Mouse (Mus musculus) spleen, postnatal 4 days (tissue): ENCODE results near the gene Brwd3.

Source experiments
- DNase-seq, 2 experiments: peaks; one replicate each; pipeline ENCODE4 v3.0.0; 2022; ENCODE audit warnings: low spot score in 2 of 2

Brwd3 gene

GRCm38 (mm10) chrX:108834090-108834774 is at the start of gene Brwd3:
Gene Brwd3, minus strand, starts transcription at chrX:108834372.
- peak; percentile 80 to 85 for DNase-seq

- no peak for DNase-seq
These were observed 28.5 kb upstream of the Brwd3 start for GRCm38 (mm10) chrX:108862632-108863031.

GRCm38 (mm10) chrX:108842705-108843104 is 8.5 kb upstream of the Brwd3 start:
- no peak for DNase-seq

GRCm38 (mm10) chrX:108836416-108836815 is 2.2 kb upstream of the Brwd3 start:
- no peak for DNase-seq

- no peak for DNase-seq
These were observed 1.1 kb upstream of the Brwd3 start for GRCm38 (mm10) chrX:108835233-108835632.

GRCm38 (mm10) chrX:108833381-108834020 is 671 bp downstream of the Brwd3 start:
- DNase-seq, result peak; percentile 19 to 68

GRCm38 (mm10) chrX:108832674-108833189 is 1.4 kb downstream of the Brwd3 start:
- DNase-seq, result peak; percentile 77 to 85

GRCm38 (mm10) chrX:108831231-108831630 is 2.9 kb downstream of the Brwd3 start:
- DNase-seq, result no peak

- no peak for DNase-seq
These were observed 6.1 kb downstream of the Brwd3 start for GRCm38 (mm10) chrX:108828111-108828510.

GRCm38 (mm10) chrX:108797268-108797667 is 36.9 kb downstream of the Brwd3 start:
- no peak for DNase-seq

- no peak for DNase-seq
These were observed 50.4 kb downstream of the Brwd3 start for GRCm38 (mm10) chrX:108783724-108784123.

- no peak for DNase-seq
These were observed 102.4 kb downstream of the Brwd3 start for GRCm38 (mm10) chrX:108731755-108732154.

GRCm38 (mm10) chrX:108729564-108729963 is 104.6 kb downstream of the Brwd3 start:
- no peak for DNase-seq

- no peak for DNase-seq
These were observed 105.1 kb downstream of the Brwd3 start for GRCm38 (mm10) chrX:108729068-108729467.

GRCm38 (mm10) chrX:108728334-108728733 is 105.8 kb downstream of the Brwd3 start:
- no peak for DNase-seq

GRCm38 (mm10) chrX:108724241-108724640 is 109.9 kb downstream of the Brwd3 start:
- no peak for DNase-seq

- no peak for DNase-seq
These were observed 111.7 kb downstream of the Brwd3 start for GRCm38 (mm10) chrX:108722447-108722846.

- DNase-seq, result no peak
These were observed 129.9 kb downstream of the Brwd3 start for GRCm38 (mm10) chrX:108704312-108704711.
